Mouse (Mus musculus) heart, postnatal 10 days (tissue): Measurements from ENCODE around the gene Gm12695. TPM values are rescaled to one million over a fixed set of nuclear protein-coding genes. Genes with fewer than 3 reads are reported as not detected.

Experiments used
- DNase-seq, 2 experiments: peaks; one replicate each; pipeline ENCODE4 v3.0.0; 2021
- intact Hi-C: fragments of 180-260 bp; cut with DNase I; formaldehyde crosslinking; loops from one replicate; pipeline ENCODE4 v1.15.1; 2025
- total RNA-seq, 2 experiments: library from RNA; stranded (reverse); gene quantifications; 2 replicates each; pipeline ENCODE4 v1.2.3; 2021

Gm12695 gene
- total RNA-seq, 2 experiments from 2014 or later = not detected

GRCm38 (mm10) chr4:96705281-96705951, 79.6 kb downstream of the Gm12695 start:
- DNase-seq = peak; percentile 48 to 63

GRCm38 (mm10) chr4:96698218-96698561, 86.8 kb downstream of the Gm12695 start:
- no peak for DNase-seq
- intact Hi-C loops = no loop called here

More at GRCm38 (mm10) chr4:96705281-96705951, 79.6 kb downstream of the Gm12695 start:
- intact Hi-C loops = loop anchor here (5.0 to 10.0 kb wide), 2 partner anchors 1042 to 1739 kb away; no protein-coding TSS in a partner anchor

- intact Hi-C loops = no loop called here
- DNase-seq = no peak
These were observed 87.3 kb downstream of the Gm12695 start for GRCm38 (mm10) chr4:96697511-96698217.

- DNase-seq = peak; percentile 25 to 35
These were observed 88.2 kb downstream of the Gm12695 start for GRCm38 (mm10) chr4:96696614-96697360.

GRCm38 (mm10) chr4:96687358-96687803, 97.6 kb downstream of the Gm12695 start:
- no peak for DNase-seq
- intact Hi-C loops = loop anchor here (10.0 kb wide), 1 partner anchor 593 kb away; no protein-coding TSS in a partner anchor

More at GRCm38 (mm10) chr4:96696614-96697360, 88.2 kb downstream of the Gm12695 start:
- intact Hi-C loops = no loop called here

GRCm38 (mm10) chr4:96683474-96683873, 101.5 kb downstream of the Gm12695 start:
- DNase-seq = peak in 1 of 2 experiments; percentile 18
- intact Hi-C loops = loop anchor here (1.0 to 10.0 kb wide), 2 partner anchors 409 to 589 kb away; no protein-coding TSS in a partner anchor

- intact Hi-C loops = loop anchor here (10.0 kb wide), 1 partner anchor 586 kb away; no protein-coding TSS in a partner anchor
- DNase-seq = no peak
These were observed 104.0 kb downstream of the Gm12695 start for GRCm38 (mm10) chr4:96680966-96681365.

GRCm38 (mm10) chr4:96680233-96680632, 104.8 kb downstream of the Gm12695 start:
- DNase-seq = peak in 1 of 2 experiments; percentile 32
- intact Hi-C loops = loop anchor here (10.0 kb wide), 1 partner anchor 585 kb away; no protein-coding TSS in a partner anchor

Other genes with a start within 250 kb of the Gm12695 start
- 1 to 10 TPM; 4.3 to 4.8 TPM for gene Cyp2j6, start 231.5 kb downstream of the Gm12695 start, total RNA-seq
- gene Cyp2j9, start 193.6 kb downstream of the Gm12695 start, total RNA-seq = 1 to 10 TPM in 1 of 2 experiments, under 1 TPM in 1; 0.84 to 1.2 TPM
- not detected for gene Cyp2j5, start 121.0 kb downstream of the Gm12695 start, total RNA-seq